Mouse (Mus musculus) hindbrain, embryonic 11.5 days (tissue): ENCODE results near the gene Fam228a. TPM values are rescaled to one million over a fixed set of nuclear protein-coding genes. Genes with fewer than 3 reads are reported as not detected.
"Not testable (repeated sequence)": the region's sequence is repeated elsewhere in the genome, so short reads cannot be mapped to it uniquely, and the experiment has no call there.

Source experiments
- ATAC-seq: fragments of 200-750 bp; cut with Nextera tagmentation; 2 replicates; pipeline ENCODE4 v1.8.0; 2017; ENCODE audit warnings: mild to moderate bottlenecking, moderate TSS enrichment, moderate library complexity; ENCODE audit not compliant: low FRiP score
- DNase-seq: peaks from one replicate; pipeline ENCODE4 v3.0.0-alpha.2; 2015; ENCODE audit warnings: low spot score
- H3K27ac ChIP-seq: fragments of 300-500 bp; sonication (generic); 2 replicates; pipeline ENCODE4 v1.5.1; 2014; ENCODE audit warnings: mild to moderate bottlenecking, low read depth, low read length
- H3K27me3 ChIP-seq: fragments of 300-500 bp; sonication (generic); 2 replicates; pipeline ENCODE4 v1.6.1; 2014; ENCODE audit warnings: mild to moderate bottlenecking, low read length, moderate library complexity, mixed read lengths; ENCODE audit not compliant: control insufficient read depth, insufficient read depth
- H3K36me3 ChIP-seq: fragments of 300-500 bp; sonication (generic); 2 replicates; pipeline ENCODE4 v1.6.1; 2014; ENCODE audit warnings: mild to moderate bottlenecking, low read length, moderate library complexity, mixed read lengths; ENCODE audit not compliant: control insufficient read depth, insufficient read depth
- H3K4me1 ChIP-seq: fragments of 300-500 bp; sonication (generic); replicated peaks from 2 replicates; pipeline ENCODE4 v1.6.1; 2014; ENCODE audit warnings: low read length, mixed read lengths; ENCODE audit not compliant: control insufficient read depth, insufficient read depth
- H3K4me2 ChIP-seq: fragments of 300-500 bp; sonication (generic); replicated peaks from 2 replicates; pipeline ENCODE4 v1.6.1; 2014; ENCODE audit warnings: mild to moderate bottlenecking, low read depth, low read length
- H3K4me3 ChIP-seq: fragments of 300-500 bp; sonication (generic); 2 replicates; pipeline ENCODE4 v1.5.1; 2014; ENCODE audit warnings: low read depth, low read length
- H3K9ac ChIP-seq: fragments of 300-500 bp; sonication (generic); 2 replicates; pipeline ENCODE4 v1.6.1; 2014; ENCODE audit warnings: low read depth, low read length
- H3K9me3 ChIP-seq: fragments of 300-500 bp; sonication (generic); 2 replicates; pipeline ENCODE4 v1.6.1; 2016; ENCODE audit warnings: low read length; ENCODE audit not compliant: control insufficient read depth
- WGBS: fragments of 180-500 bp; shearing (Covaris S2); extraction: QIAGEN DNeasy Blood & Tissue Kit; methylation state at CpG from one replicate; pipeline ENCODE4 v1.1.7; 2014; 5-methylcytosine and 5-hydroxymethylcytosine counted together
- polyA plus RNA-seq: library from polyadenylated mRNA; unstranded; fragments of >200 nt; fragmentation: Nextera tagmentation; extraction: Ambion mirVana; gene quantifications from 2 replicates; pipeline ENCODE4 v1.2.1, GENCODE M21; 2014

The Fam228a gene
- polyA plus RNA-seq, 1 experiment from 2014 or later = 1.4 TPM

DNA sequence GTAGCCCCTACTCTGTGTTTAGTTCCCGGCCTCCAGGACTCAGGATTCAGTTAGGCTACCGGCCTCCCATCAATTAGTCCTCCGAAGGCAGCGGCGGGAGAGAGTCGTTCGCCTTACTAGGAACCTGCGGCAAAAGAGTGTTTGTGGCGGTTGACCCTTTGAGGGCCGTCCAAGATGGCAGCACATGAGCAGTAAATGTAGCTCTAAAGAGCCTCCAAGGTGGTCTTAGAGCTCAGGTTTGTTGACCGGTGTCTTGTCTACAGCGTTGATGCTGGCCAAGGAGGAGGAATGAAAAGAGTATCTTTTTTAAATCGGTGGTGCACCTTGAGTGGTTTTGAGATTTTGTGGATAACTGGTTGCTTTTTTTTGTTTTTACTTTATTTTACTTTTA, 31.1 kb upstream of the Fam228a start:
- Histone ChIP-seq H3K27me3 (no peaks in the 10 kb centered on the region), H3K9me3 (no peaks in the 10 kb centered on the region), H3K4me1 (no peaks in the 10 kb centered on the region), H3K4me3 (peak overlapping the region; percentile 57), H3K36me3 (no peaks in the 10 kb centered on the region), H3K27ac (peak overlapping the region; percentile 89), H3K9ac (peak overlapping the region; percentile 91), H3K4me2 (peak overlapping the region; percentile 54)
- 21% methylated on average over 13 of the region's 13 CpGs for WGBS
- DNase-seq (no peak), ATAC-seq (no peak)

- peak; percentile 99 for ATAC-seq
- 4% methylated on average over 61 of the region's 61 CpGs for WGBS
Observed at GRCm38 (mm10) chr12:4768492-4769332, 30.5 kb upstream of the Fam228a start, which contains the start of the genes Pfn4 and Fam228b. Gene Pfn4, plus strand, starts transcription at chr12:4769022. Gene Fam228b, minus strand, starts transcription at chr12:4769267.

GRCm38 (mm10) chr12:4757060-4757459, 18.8 kb upstream of the Fam228a start:
- no peak overlapping the region for H3K4me2 ChIP-seq
- H3K9ac ChIP-seq = no peak overlapping the region
- DNase-seq (no peak), ATAC-seq (no peak)
- no peaks in the 10 kb centered on the region for H3K4me1 ChIP-seq
- no peak overlapping the region for H3K27ac ChIP-seq
- WGBS = 90% methylated on average over 1 of the region's 1 CpGs
- no peaks in the 10 kb centered on the region for H3K36me3 ChIP-seq
- H3K4me3 ChIP-seq = no peak overlapping the region
- no peaks in the 10 kb centered on the region for H3K27me3 ChIP-seq
- H3K9me3 ChIP-seq = no peaks in the 10 kb centered on the region

More at GRCm38 (mm10) chr12:4768492-4769332, 30.5 kb upstream of the Fam228a start, which contains the start of the genes Pfn4 and Fam228b:
- Histone ChIP-seq H3K27me3 (no peaks in the 10 kb centered on the region), H3K27ac (peak within 1 kb of the TSS; percentile 89), H3K36me3 (no peaks in the 10 kb centered on the region), H3K4me2 (peak within 1 kb of the TSS; percentile 54), H3K9ac (peak within 1 kb of the TSS; percentile 91), H3K4me3 (peak within 1 kb of the TSS; percentile 57), H3K4me1 (no peaks in the 10 kb centered on the region), H3K9me3 (no peaks in the 10 kb centered on the region)
- peak; percentile 98 for DNase-seq

DNA sequence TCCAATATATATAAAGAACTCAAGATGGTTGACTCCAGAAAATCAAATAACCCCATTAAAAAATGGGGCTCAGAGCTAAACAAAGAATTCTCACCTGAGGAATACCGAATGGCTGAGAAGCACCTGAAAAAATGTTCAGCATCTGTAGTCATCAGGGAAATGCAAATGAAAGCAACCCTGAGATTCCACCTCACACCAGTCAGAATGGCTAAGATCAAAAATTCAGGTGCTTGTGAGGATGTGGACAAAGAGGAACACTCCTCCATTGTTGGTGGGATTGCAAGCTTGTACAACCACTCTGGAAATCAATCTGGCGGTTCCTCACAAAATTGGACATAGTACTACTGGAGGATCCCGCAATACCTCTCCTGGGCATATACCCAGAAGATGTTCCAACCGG, 16.2 kb upstream of the Fam228a start:
- H3K9ac ChIP-seq, DNase-seq, H3K27ac ChIP-seq, H3K4me1 ChIP-seq, H3K36me3 ChIP-seq, H3K27me3 ChIP-seq, H3K9me3 ChIP-seq, H3K4me3 ChIP-seq, H3K4me2 ChIP-seq, ATAC-seq: not testable (repeated sequence)
- 90% methylated on average over 4 of the region's 4 CpGs for WGBS

GRCm38 (mm10) chr12:4744486-4744885, 6.3 kb upstream of the Fam228a start:
- no peaks in the 10 kb centered on the region for H3K36me3 ChIP-seq
- WGBS = 91% methylated on average over 10 of the region's 10 CpGs
- no peak overlapping the region for H3K4me2 ChIP-seq
- no peak overlapping the region for H3K27ac ChIP-seq
- H3K9me3 ChIP-seq = no peaks in the 10 kb centered on the region
- H3K27me3 ChIP-seq = no peaks in the 10 kb centered on the region
- ATAC-seq (no peak), DNase-seq (no peak)
- no peaks in the 10 kb centered on the region for H3K4me1 ChIP-seq
- H3K4me3 ChIP-seq = no peak overlapping the region
- H3K9ac ChIP-seq = no peak overlapping the region

GRCm38 (mm10) chr12:4742183-4742582, 4.0 kb upstream of the Fam228a start:
- H3K4me1 ChIP-seq = no peaks in the 10 kb centered on the region
- H3K9ac ChIP-seq = no peak overlapping the region
- H3K27ac ChIP-seq = no peak overlapping the region
- no peak overlapping the region for H3K4me2 ChIP-seq
- H3K4me3 ChIP-seq = no peak overlapping the region
- DNase-seq (no peak), ATAC-seq (no peak)
- H3K9me3 ChIP-seq = no peaks in the 10 kb centered on the region
- 84% methylated on average over 3 of the region's 3 CpGs for WGBS
- H3K36me3 ChIP-seq = no peaks in the 10 kb centered on the region
- no peaks in the 10 kb centered on the region for H3K27me3 ChIP-seq

GRCm38 (mm10) chr12:4740823-4741222, 2.6 kb upstream of the Fam228a start:
- no peak overlapping the region for H3K4me3 ChIP-seq
- H3K27me3 ChIP-seq = no peaks in the 10 kb centered on the region
- ATAC-seq (no peak), DNase-seq (no peak)
- no peaks in the 10 kb centered on the region for H3K4me1 ChIP-seq
- no peak overlapping the region for H3K27ac ChIP-seq
- no peak overlapping the region for H3K9ac ChIP-seq
- H3K9me3 ChIP-seq = no peaks in the 10 kb centered on the region
- WGBS = 71% methylated on average over 7 of the region's 7 CpGs
- H3K36me3 ChIP-seq = no peaks in the 10 kb centered on the region
- no peak overlapping the region for H3K4me2 ChIP-seq

DNA sequence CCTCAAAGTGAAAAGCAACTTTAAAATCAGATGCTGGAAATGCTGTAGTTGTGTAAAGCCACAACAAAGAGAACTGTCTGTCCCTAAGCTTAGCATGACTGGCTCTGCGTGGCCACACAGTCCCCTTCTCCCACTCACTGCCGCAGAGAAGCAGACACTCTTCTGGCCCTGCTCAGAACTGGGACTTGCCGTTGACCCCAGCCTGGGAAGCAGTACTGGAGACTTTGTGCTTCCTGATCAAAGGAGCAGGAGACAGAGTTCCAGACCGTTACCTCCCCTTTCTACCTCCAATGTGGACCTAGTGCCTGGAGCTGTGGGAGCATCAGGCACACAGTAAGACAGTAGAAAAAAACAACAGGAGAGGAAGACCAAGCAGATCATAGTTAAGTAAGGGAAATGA, 5.9 kb downstream of the Fam228a start:
- Histone ChIP-seq H3K9me3 (no peaks in the 10 kb centered on the region), H3K4me1 (no peaks in the 10 kb centered on the region), H3K9ac (no peak overlapping the region), H3K4me2 (no peak overlapping the region), H3K27ac (no peak overlapping the region), H3K27me3 (no peaks in the 10 kb centered on the region), H3K4me3 (no peak overlapping the region), H3K36me3 (no peaks in the 10 kb centered on the region)
- DNase-seq (no peak), ATAC-seq (no peak)
- WGBS = 75% methylated on average over 4 of the region's 4 CpGs

- DNase-seq (no peak), ATAC-seq (no peak)
- Histone ChIP-seq H3K9ac (no peak overlapping the region), H3K4me1 (no peaks in the 10 kb centered on the region), H3K4me2 (no peak overlapping the region), H3K27ac (no peak overlapping the region), H3K36me3 (no peaks in the 10 kb centered on the region), H3K4me3 (no peak overlapping the region), H3K27me3 (no peaks in the 10 kb centered on the region), H3K9me3 (no peaks in the 10 kb centered on the region)
- whole genome bisulfite sequencing = 72% methylated on average over 4 of the region's 4 CpGs
Observed at GRCm38 (mm10) chr12:4731629-4732028, 6.6 kb downstream of the Fam228a start.
